Mouse (Mus musculus): ENCODE measurements around the gene Rab24. TPM values are rescaled to one million over a fixed set of nuclear protein-coding genes. Genes with fewer than 3 reads are reported as not detected.

The Rab24 gene
- polyA plus RNA-seq, 1 experiment from 2014 or later, result 99.6 TPM

- H3K27ac ChIP-seq (replicated peaks), result no peak overlapping the region
- no peak for ATAC-seq (ENCODE audit: low FRiP score, low read depth)
- peak overlapping the region; percentile 72; the same call in 1 of the 2 replicates for H3K4me3 ChIP-seq
- peaks cover 52% of the 10 kb centered on the region for H3K4me1 ChIP-seq
- WGBS, result 0% methylated on average over 2 of the region's 8 CpGs
- peaks cover 11% of the 10 kb centered on the region; the same call in 1 of the 2 replicates for H3K27me3 ChIP-seq
- H3K9ac ChIP-seq (replicated peaks), result no peak overlapping the region
- peak overlapping the region; percentile 88 for H3K4me2 ChIP-seq (replicated peaks)
- peaks cover 32% of the 10 kb centered on the region for H3K36me3 ChIP-seq
- H3K9me3 ChIP-seq, result no peaks in the 10 kb centered on the region
Observed at GRCm38 (mm10) chr13:55327633-55328032, 5.9 kb upstream of the Rab24 start.

- no peak overlapping the region for H3K9ac ChIP-seq (replicated peaks)
- no peak overlapping the region for H3K4me3 ChIP-seq
- peaks cover 11% of the 10 kb centered on the region; the same call in 1 of the 2 replicates for H3K27me3 ChIP-seq
- H3K36me3 ChIP-seq, result peaks cover 32% of the 10 kb centered on the region
- 75% methylated on average over 4 of the region's 4 CpGs for WGBS
- peak overlapping the region; percentile 0; the same call in 1 of the 2 replicates for H3K27ac ChIP-seq (replicated peaks)
- peaks cover 55% of the 10 kb centered on the region for H3K4me1 ChIP-seq
- H3K9me3 ChIP-seq, result no peaks in the 10 kb centered on the region
- ATAC-seq (ENCODE audit: low FRiP score, low read depth), result no peak
- H3K4me2 ChIP-seq (replicated peaks), result 0 out of 2 replicates have a peak overlapping the region, but pooled peaks have one; percentile 88
Observed at GRCm38 (mm10) chr13:55327169-55327568, 5.4 kb upstream of the Rab24 start.

- peaks cover 11% of the 10 kb centered on the region; the same call in 1 of the 2 replicates for H3K27me3 ChIP-seq
- no peak overlapping the region for H3K4me2 ChIP-seq (replicated peaks)
- WGBS, result 83% methylated on average over 11 of the region's 11 CpGs
- ATAC-seq (ENCODE audit: low FRiP score, low read depth), result no peak
- peaks cover 33% of the 10 kb centered on the region for H3K36me3 ChIP-seq
- no peak overlapping the region for H3K4me3 ChIP-seq
- no peak overlapping the region for H3K9ac ChIP-seq (replicated peaks)
- no peak overlapping the region for H3K27ac ChIP-seq (replicated peaks)
- H3K9me3 ChIP-seq, result no peaks in the 10 kb centered on the region
- peaks cover 58% of the 10 kb centered on the region for H3K4me1 ChIP-seq
Observed at GRCm38 (mm10) chr13:55325596-55325995, 3.9 kb upstream of the Rab24 start.

- Histone ChIP-seq H3K27ac (replicated peaks) (peak overlapping the region; percentile 63), H3K36me3 (peaks cover 66% of the 10 kb centered on the region), H3K4me1 (peaks cover 36% of the 10 kb centered on the region), H3K9me3 (no peaks in the 10 kb centered on the region), H3K4me3 (peak overlapping the region; percentile 92), H3K9ac (replicated peaks) (peak overlapping the region; percentile 93), H3K27me3 (no peaks in the 10 kb centered on the region), H3K4me2 (replicated peaks) (peak overlapping the region; percentile 86)
- 1% methylated on average over 31 of the region's 31 CpGs for WGBS
- ATAC-seq (ENCODE audit: low FRiP score, low read depth), result peak; percentile 55; the same call in 1 of the 2 replicates
Observed at GRCm38 (mm10) chr13:55322130-55322825, 532 bp upstream of the Rab24 start.

- Histone ChIP-seq H3K4me3 (peak within 1 kb of the TSS; percentile 92), H3K27ac (replicated peaks) (no peak within 1 kb of the TSS), H3K27me3 (no peaks in the 10 kb centered on the region), H3K4me2 (replicated peaks) (peak within 1 kb of the TSS; percentile 86), H3K4me1 (peaks cover 34% of the 10 kb centered on the region), H3K9me3 (no peaks in the 10 kb centered on the region), H3K9ac (replicated peaks) (peak within 1 kb of the TSS; percentile 93), H3K36me3 (peaks cover 69% of the 10 kb centered on the region)
- 83% methylated on average over 4 of the region's 4 CpGs for WGBS
- no peak for ATAC-seq (ENCODE audit: low FRiP score, low read depth)
Observed at GRCm38 (mm10) chr13:55319931-55320533, 1.7 kb downstream of the Rab24 start, which contains the start of gene Prelid1. Gene Prelid1, plus strand, starts transcription at chr13:55320500.

- Histone ChIP-seq H3K36me3 (peaks cover 71% of the 10 kb centered on the region), H3K9ac (replicated peaks) (no peak overlapping the region), H3K4me3 (no peak overlapping the region), H3K27ac (replicated peaks) (no peak overlapping the region), H3K4me2 (replicated peaks) (no peak overlapping the region), H3K4me1 (peaks cover 25% of the 10 kb centered on the region), H3K9me3 (no peaks in the 10 kb centered on the region), H3K27me3 (no peaks in the 10 kb centered on the region)
- ATAC-seq (ENCODE audit: low FRiP score, low read depth), result no peak
- 76% methylated on average over 3 of the region's 3 CpGs for WGBS
Observed at GRCm38 (mm10) chr13:55318351-55318750, 3.4 kb downstream of the Rab24 start.

- Histone ChIP-seq H3K9ac (replicated peaks) (no peak overlapping the region), H3K4me3 (no peak overlapping the region), H3K27me3 (no peaks in the 10 kb centered on the region), H3K27ac (replicated peaks) (no peak overlapping the region), H3K9me3 (no peaks in the 10 kb centered on the region), H3K4me2 (replicated peaks) (no peak overlapping the region), H3K36me3 (peaks cover 95% of the 10 kb centered on the region), H3K4me1 (no peaks in the 10 kb centered on the region)
- WGBS, result 86% methylated on average over 2 of the region's 2 CpGs
- no peak for ATAC-seq (ENCODE audit: low FRiP score, low read depth)
Observed at GRCm38 (mm10) chr13:55314891-55315412, 6.8 kb downstream of the Rab24 start.

- Histone ChIP-seq H3K27ac (replicated peaks) (no peak overlapping the region), H3K4me2 (replicated peaks) (no peak overlapping the region), H3K4me3 (no peak overlapping the region), H3K4me1 (no peaks in the 10 kb centered on the region), H3K36me3 (peaks cover 89% of the 10 kb centered on the region), H3K27me3 (no peaks in the 10 kb centered on the region), H3K9ac (replicated peaks) (no peak overlapping the region), H3K9me3 (no peaks in the 10 kb centered on the region)
- 90% methylated on average over 9 of the region's 9 CpGs for WGBS
- ATAC-seq (ENCODE audit: low FRiP score, low read depth), result no peak
Observed at GRCm38 (mm10) chr13:55313051-55313450, 8.7 kb downstream of the Rab24 start.

GRCm38 (mm10) chr13:55312028-55312630, 9.6 kb downstream of the Rab24 start:
- H3K27ac ChIP-seq (replicated peaks), result no peak overlapping the region
- H3K9me3 ChIP-seq, result no peaks in the 10 kb centered on the region
- WGBS, result 95% methylated on average over 8 of the region's 8 CpGs
- H3K27me3 ChIP-seq, result no peaks in the 10 kb centered on the region
- no peak overlapping the region for H3K4me2 ChIP-seq (replicated peaks)
- no peaks in the 10 kb centered on the region for H3K4me1 ChIP-seq
- peaks cover 89% of the 10 kb centered on the region for H3K36me3 ChIP-seq
- no peak for ATAC-seq (ENCODE audit: low FRiP score, low read depth)
- no peak overlapping the region for H3K4me3 ChIP-seq
- H3K9ac ChIP-seq (replicated peaks), result no peak overlapping the region

- no peaks in the 10 kb centered on the region for H3K9me3 ChIP-seq
- H3K36me3 ChIP-seq, result peaks cover 86% of the 10 kb centered on the region
- ATAC-seq (ENCODE audit: low FRiP score, low read depth), result no peak
Observed at GRCm38 (mm10) chr13:55300913-55301312, 20.8 kb downstream of the Rab24 start.

GRCm38 (mm10) chr13:55296760-55297159, 25.0 kb downstream of the Rab24 start:
- peaks cover 88% of the 10 kb centered on the region for H3K36me3 ChIP-seq
- no peaks in the 10 kb centered on the region for H3K9me3 ChIP-seq
- 87% methylated on average over 1 of the region's 1 CpGs for WGBS
- H3K4me3 ChIP-seq, result no peak overlapping the region
- no peak for ATAC-seq (ENCODE audit: low FRiP score, low read depth)
- no peak overlapping the region for H3K9ac ChIP-seq (replicated peaks)
- no peak overlapping the region for H3K4me2 ChIP-seq (replicated peaks)
- no peak overlapping the region for H3K27ac ChIP-seq (replicated peaks)
- no peaks in the 10 kb centered on the region for H3K27me3 ChIP-seq
- no peaks in the 10 kb centered on the region for H3K4me1 ChIP-seq

More at GRCm38 (mm10) chr13:55300913-55301312, 20.8 kb downstream of the Rab24 start:
- H3K27me3 ChIP-seq, result no peaks in the 10 kb centered on the region
- no peak overlapping the region for H3K27ac ChIP-seq (replicated peaks)
- H3K4me2 ChIP-seq (replicated peaks), result no peak overlapping the region
- H3K4me3 ChIP-seq, result no peak overlapping the region
- 87% methylated on average over 5 of the region's 5 CpGs for WGBS
- no peak overlapping the region for H3K9ac ChIP-seq (replicated peaks)
- no peaks in the 10 kb centered on the region for H3K4me1 ChIP-seq

- Histone ChIP-seq H3K36me3 (peaks cover 66% of the 10 kb centered on the region), H3K27ac (replicated peaks) (no peak overlapping the region), H3K9ac (replicated peaks) (no peak overlapping the region), H3K4me3 (no peak overlapping the region), H3K4me2 (replicated peaks) (no peak overlapping the region), H3K9me3 (no peaks in the 10 kb centered on the region), H3K4me1 (no peaks in the 10 kb centered on the region), H3K27me3 (no peaks in the 10 kb centered on the region)
- WGBS, result 81% methylated on average over 3 of the region's 3 CpGs
- ATAC-seq (ENCODE audit: low FRiP score, low read depth), result no peak
Observed at GRCm38 (mm10) chr13:55288854-55289253, 32.9 kb downstream of the Rab24 start.
